Mouse (Mus musculus): ENCODE measurements around the gene Trabd2b.

- TF ChIP-seq CTCF (IDR thresholded peaks at IDR 0.05; ENCODE audit: borderline replicate concordance, insufficient read depth, low read depth, low read length): no peak
- no peak for TF ChIP-seq POLR2A (IDR thresholded peaks at IDR 0.05; ENCODE audit: borderline replicate concordance, insufficient read depth, low read length)
Measured at GRCm38 (mm10) chr4:114646825-114647681, 240.5 kb downstream of the Trabd2b start.
